Mouse (Mus musculus) neutrophil, adult 65 days (primary cell): ENCODE results near the gene AL732309.1. TPM values are rescaled to one million over a fixed set of nuclear protein-coding genes. Genes with fewer than 3 reads are reported as not detected.

Experiments
- total RNA-seq: library from RNA; stranded (reverse); gene quantifications from 2 replicates; pipeline ENCODE4 v1.2.4, GENCODE M21; 2023

Gene AL732309.1
- 3.1 and 5.6 TPM in 2 replicates for total RNA-seq

DNA sequence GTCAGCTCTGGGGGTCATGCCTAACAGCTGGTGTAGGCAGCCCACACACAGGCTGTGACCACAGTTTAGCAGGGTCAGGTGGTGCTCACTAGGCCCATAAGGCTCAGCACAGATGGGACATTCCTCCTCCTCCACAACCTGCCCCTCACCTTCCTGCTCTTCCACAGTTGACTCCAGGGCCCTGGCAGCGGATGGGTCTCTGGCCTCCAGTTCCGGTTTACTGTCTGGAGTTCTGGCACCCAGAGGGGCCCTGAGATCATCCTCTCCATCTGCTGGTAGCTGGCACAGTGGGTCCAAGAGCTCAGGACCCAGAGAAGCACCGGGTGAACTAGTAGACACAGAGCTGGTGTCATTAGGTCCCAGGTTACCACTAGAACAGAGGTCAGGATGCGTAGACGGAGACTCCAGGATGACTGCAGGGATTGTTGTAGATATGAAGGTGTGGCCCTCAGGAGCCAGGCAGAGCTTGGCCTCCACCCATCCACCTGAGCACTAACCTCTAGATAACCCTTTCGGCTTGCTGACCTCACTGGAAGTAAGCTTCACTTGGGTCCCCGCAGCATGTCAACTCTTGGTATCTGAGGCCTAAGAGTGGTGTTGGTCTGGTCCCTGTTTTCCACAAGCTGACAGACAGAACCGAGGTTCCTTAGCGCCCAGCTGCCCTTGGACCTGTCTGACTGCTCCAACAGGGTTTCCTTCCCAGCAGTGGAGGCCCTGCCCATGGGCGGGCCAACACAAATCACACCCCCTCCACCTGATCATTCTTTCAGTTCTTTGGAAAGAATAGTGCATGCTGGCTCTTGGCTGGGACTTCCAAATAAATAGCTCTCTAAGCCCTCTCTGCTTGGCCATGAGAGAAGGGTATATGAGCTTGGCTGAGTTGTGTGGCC lies at the start of gene AL732309.1:
Gene AL732309.1 (minus strand): TSS at position 681 of the 890 bp plus-strand sequence.

DNA sequence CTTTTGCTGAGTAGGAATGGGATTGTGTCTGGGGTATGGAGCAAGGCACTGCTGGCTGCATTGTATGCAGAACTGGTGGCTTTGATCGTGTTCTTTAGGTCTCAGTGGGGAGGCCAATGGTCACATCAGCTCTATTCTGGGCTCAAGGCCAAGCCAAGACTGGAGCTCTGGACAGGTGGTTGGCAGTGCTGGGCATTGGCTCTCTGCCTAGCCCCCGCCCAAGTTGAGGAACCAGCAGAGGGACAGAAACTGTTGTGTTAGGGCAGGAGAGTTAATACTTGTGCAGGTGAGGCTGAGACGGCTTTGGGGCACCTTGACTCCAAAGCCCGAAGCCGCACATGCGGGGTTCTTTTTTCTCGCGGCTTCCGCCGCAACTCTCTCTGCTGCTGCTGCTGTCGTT lies 43.0 kb upstream of the AL732309.1 start, which contains the start of gene Lrrc26:
Gene Lrrc26 (plus strand): TSS at position 265 of the 400 bp plus-strand sequence.

DNA sequence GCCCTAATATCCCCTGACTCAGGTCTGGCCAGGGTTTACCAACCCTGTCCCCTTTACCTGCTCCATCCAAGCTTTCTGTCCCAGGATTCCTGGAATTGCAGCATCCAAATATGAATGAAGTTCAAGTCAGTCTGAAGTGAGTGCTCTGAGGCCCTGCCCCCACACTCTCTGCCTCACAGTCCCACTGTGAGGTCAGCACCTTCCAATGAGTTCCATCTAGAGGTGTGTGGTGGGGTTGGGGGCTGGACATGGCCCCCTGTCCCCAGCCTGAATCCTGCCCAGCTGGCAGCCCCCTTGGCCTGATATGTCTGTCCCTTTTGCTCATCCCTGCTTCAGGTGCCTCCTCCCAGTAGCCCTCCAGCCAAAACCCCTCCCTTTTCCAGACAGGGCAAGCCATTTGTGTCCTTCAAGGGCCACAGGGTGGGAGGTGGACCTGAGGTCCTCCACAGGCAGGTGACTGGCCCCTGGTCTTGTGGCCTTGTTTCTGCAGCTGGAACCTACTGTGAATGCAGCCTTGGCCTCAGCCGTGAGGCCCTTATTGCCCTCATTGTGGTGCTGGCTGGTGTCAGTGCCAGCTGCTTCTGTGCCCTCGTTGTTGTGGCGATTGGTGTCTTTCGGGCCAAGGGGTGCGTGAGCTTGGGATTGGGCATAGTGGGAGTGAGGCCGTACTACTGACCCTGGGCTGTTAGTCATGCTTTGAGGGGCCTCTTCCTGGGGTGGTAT lies 41.4 kb upstream of the AL732309.1 start, which contains the start of gene Tmem210:
Gene Tmem210 (plus strand): TSS at position 219 of the 723 bp plus-strand sequence.

DNA sequence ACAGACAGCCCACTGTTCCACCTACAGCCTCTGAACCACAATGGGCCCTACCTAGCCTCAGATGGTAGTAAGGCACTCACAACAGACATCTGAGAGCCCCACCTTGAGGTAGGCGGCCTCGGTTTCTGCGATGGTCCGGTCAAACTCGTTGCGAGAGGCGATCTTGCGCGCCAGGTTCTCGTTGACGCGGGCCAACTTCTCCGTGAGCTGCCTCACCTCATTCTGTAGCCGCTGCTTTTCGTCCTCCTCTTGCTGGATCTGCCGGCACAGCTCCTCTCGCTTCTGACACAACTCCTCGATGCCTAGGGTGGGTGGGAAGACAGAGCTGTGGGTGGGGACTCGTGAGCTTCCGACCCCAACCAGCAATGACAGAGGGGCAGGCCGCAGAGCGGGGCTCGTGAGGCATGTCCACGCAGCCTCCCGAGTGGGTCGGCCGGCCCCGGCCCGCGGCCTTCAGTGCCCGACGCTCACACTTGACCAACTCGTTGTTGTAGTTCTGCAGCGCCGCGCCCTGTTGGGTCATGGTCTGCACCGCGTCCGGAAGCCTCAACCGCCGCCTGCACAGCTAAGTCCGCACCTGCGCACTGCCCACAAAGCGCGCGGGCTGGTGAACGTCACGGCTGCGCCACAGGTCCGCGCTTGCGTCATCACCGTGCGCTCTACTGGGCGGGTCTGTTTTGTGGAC lies 25.3 kb upstream of the AL732309.1 start, which contains the start of the genes Ssna1 and Anapc2:
Gene Ssna1 (minus strand): TSS at position 612 of the 685 bp plus-strand sequence.
Gene Anapc2 (plus strand): TSS at position 652 of the 685 bp plus-strand sequence.

DNA sequence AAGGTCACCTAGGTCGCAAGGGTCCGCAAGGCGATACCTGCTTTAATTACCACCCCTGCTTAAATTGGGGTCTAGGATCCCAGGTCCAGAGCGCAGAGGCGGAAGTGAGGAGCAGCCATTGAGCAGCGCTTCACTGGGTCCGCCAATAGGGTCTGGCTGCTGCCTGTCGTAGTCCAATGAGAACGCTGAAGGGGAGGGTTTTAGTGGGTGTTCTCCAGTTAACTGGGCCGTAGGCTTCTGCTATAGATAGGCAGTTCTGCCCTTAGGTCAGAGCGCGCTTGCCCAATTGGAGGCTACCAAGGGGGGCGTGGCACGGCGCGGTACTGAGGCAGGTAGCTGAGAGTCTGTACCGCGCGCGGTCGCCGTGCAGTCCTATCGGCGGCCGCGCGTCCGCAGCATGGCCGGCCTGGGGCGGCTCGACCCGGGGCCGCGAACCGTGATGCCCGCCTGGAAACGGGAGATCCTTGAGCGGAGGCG lies 15.7 kb upstream of the AL732309.1 start, which contains the start of gene Tprn:
Gene Tprn (plus strand): TSS at position 328 of the 477 bp plus-strand sequence.

DNA sequence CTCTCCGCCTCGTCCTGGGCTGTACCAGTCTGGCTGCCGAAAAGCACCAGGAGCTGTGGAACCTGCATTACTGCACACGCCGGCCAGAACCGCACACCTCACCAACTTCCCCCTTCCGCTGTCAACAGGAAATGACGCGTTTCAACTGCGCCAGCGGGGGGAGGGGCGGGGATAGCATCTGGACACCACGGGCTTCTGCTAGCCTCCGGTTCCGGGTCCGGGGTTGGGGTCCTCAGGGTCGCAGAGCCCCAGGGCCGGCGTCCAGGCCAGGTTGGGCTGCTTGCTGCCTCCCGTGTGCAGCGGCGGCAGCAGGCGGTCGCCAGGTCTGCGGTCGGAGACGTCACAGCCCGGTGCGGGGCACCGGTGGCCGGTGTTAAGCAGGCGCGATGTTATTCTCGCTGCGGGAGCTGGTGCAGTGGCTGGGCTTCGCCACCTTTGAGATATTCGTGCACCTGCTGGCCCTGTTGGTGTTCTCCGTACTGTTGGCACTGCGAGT lies 8.7 kb upstream of the AL732309.1 start, which contains the start of gene Tmem203:
Gene Tmem203 (plus strand): TSS at position 156 of the 496 bp plus-strand sequence.

DNA sequence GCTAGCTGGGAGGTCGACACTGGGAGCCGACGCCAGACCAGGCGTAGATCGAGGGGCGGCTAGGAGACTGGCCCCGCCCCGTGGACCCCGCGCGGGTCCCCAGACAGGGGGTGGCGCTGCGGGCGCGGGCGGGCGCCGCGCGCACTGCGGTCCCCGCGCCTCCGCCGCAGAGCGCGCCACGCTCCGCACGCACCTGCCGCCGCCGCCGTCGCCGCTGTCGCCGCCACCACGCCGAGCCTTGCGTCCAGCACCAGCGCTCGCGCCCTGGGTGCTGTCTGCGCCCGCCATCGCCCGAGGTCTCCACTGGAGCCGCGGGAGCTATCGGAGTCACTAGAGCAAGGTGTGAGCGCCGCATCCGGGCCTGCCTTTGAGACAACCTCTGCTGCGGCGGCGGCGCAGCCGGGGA lies 4.6 kb downstream of the AL732309.1 start, which contains the start of the genes Rnf208 and Cysrt1:
Gene Rnf208 (plus strand): TSS at position 155 of the 406 bp plus-strand sequence.
Gene Cysrt1 (minus strand): TSS at position 352 of the 406 bp plus-strand sequence.

DNA sequence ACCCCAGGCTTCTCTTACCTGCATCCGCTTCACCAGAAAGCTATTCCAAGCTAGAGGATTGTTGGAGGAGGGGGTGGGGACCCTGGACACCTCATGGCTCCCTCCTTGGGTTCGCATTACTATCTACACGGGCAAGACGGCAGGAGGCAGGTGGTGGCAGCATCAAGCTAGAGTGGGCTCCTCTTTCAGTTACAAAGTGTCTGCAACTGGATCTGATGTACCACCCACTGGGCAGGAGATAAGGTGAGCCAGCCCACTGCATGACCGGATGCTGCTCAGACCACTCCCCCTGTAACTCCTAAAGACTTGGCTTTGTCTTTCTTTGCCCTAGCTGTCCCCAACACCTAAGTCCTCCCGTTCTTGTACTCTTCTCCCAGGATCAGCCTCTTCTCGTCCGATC lies 10.0 kb downstream of the AL732309.1 start, which contains the start of gene Rnf224:
Gene Rnf224 (minus strand): TSS at position 174 of the 400 bp plus-strand sequence.

DNA sequence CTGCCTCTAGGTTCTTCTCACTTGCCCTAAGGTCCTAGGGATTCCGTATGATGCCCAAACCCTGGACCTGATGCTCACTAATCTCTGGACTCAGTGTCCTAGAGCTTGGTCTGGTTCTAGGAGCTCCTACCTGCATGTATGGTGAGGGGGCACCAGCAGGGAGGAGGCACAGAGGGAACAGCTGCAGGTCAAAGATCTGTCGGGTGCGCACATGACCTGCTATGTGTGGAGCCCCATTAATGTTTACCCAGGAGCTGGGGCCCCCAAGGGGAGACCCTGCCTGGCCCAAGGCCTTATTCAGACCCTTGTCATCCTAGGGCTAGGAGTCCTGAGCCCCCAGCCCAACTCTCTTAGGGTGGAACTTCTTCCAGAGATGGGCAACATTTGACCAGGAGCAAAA lies 12.6 kb downstream of the AL732309.1 start, which contains the start of gene Slc34a3:
Gene Slc34a3 (minus strand): TSS at position 315 of the 400 bp plus-strand sequence.

DNA sequence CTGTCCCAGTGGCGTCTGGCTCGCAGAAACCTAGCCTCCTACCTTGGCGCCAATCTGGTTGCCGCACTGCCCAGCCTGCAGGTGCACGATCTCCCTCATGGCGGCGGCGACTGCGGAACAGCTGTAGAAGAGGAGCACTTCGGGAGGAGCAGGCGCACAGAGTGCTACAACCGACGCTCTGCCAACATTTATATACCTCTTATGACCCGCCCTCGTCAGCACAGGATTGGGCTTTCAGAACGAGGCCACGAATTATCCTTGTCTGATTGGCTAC lies 22.2 kb downstream of the AL732309.1 start, which contains the start of gene Tubb4b:
Gene Tubb4b (minus strand): TSS at position 211 of the 274 bp plus-strand sequence.

DNA sequence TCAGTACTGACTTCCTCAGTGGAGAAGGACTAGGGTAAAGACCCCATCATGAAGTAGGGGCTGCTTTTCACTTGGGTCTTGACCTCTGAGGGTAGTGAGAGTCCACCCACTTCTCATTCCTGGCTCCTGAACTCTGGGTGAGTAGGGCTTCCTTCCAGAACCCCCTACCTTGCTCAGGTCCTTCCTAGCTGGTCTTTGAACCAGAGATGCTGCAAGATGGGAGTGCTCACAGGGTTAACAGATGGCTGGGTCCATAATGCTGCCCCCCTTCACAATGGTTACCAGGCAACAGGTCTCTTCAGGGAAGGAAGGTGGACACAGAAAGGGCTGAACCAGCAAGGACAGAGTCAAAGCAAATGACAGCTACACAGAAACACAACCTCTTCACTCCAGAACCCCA lies 28.2 kb downstream of the AL732309.1 start, which contains the start of gene Fam166a:
Gene Fam166a (plus strand): TSS at position 301 of the 400 bp plus-strand sequence.

DNA sequence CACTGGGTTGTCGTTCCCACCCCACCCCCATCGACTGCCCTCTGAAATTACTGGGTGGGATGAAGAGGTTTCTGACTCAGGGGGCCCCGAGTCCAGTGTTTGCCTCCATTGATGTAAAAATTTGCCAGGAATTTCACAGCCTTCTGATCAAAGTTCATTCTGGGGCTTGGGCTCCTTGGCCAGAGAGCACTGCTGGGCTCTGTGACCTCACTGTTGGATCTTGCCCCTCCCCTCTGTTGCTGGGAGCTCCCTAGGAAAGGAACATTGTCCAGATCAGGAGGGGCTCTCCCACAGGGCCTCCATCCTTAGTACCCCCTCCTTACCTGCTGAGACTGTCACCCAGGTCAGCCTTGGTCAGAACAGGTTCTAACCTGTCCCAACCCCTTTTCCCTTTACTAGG lies 32.2 kb downstream of the AL732309.1 start, which contains the start of gene Stpg3:
Gene Stpg3 (minus strand): TSS at position 194 of the 400 bp plus-strand sequence.

DNA sequence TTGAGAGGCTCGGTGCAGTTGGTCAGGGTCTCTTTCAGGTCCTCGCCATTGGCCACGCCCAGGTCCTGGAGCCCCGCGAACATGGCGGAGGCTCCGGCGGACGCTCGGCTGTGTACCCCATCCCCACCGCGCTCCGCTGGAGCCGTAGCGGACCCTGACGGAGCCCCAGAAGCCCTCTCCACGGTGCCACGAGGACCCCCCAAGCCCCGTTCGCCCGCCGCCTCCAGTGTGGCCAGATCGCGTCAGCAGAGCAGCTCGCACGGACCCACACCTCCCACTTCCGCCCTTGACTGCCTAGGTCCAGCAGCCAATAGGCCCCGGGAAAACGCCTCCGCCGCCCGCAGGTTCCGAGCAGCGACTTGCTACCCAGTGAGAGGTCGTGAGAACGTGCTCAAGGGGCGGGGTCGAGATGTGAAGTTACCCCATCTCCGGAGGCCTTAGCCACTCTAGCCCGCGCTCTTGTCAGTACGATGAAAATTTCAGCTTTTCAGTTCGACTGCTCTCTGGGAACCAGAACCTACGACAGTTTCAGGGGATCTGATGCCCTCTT lies 35.5 kb downstream of the AL732309.1 start, which contains the start of gene Nelfb:
Gene Nelfb (minus strand): TSS at position 369 of the 550 bp plus-strand sequence.

DNA sequence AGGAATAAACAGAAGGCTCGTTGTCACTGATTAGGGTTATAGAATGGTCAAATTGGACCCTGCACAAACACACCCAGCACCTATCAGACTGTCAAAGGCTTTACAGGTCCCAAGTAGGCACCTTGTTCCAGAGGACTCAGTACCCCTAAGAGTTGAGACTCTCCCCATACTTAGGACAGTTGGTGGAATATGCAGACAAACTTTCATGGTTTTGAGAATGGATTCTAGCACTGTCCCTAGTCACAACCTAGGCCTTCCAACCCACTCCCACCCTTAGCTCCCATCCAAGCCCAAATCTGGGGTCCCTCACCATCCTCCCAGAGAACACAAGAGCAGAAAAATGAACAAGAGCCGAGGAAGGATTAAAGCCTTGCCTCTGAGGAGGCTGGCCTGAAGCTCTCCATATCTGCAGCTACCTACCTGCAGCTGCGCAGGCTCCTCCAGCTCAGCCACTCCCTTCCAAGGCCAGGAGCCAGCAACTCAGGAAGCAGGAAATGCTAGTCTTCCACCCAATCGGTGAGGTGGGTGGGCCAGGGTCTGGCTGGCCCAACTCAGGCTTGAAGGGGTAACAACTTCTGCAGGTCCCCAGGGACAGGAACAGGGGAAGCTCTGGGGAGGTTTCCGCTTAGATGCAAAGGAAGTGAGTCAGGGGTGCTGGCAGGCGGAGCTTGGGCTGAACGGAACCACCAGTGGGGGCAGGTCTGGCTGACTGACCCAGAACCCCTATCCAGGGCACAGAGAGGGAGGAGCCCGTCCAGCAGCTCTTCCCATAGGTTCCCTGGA lies 50.3 kb downstream of the AL732309.1 start, which contains the start of gene Tor4a:
Gene Tor4a (minus strand): TSS at position 715 of the 783 bp plus-strand sequence.

Other genes starting within 250 kb of the AL732309.1 start
- 13.3 and 21.1 TPM in 2 replicates for gene Nsmf, start 192.5 kb downstream of the AL732309.1 start, total RNA-seq
- gene Entpd8, start 166.6 kb downstream of the AL732309.1 start, total RNA-seq: not detected in 2 replicates
- gene Noxa1, start 151.7 kb downstream of the AL732309.1 start, total RNA-seq: not detected in 2 replicates
- 0.47 and 0.79 TPM in 2 replicates for gene Nrarp, start 66.1 kb downstream of the AL732309.1 start, total RNA-seq
- 33.2 and 33.9 TPM in 2 replicates for gene Tor4a, start 50.0 kb downstream of the AL732309.1 start, total RNA-seq
- gene Nelfb, start 35.4 kb downstream of the AL732309.1 start, total RNA-seq: 40.8 and 59.3 TPM in 2 replicates
- gene Stpg3, start 32.2 kb downstream of the AL732309.1 start, total RNA-seq: not detected in 2 replicates
- gene Fam166a, start 28.1 kb downstream of the AL732309.1 start, total RNA-seq: not detected in 2 replicates
- 227 and 252 TPM in 2 replicates for gene Tubb4b, start 22.2 kb downstream of the AL732309.1 start, total RNA-seq
- gene Slc34a3, start 12.5 kb downstream of the AL732309.1 start, total RNA-seq: not detected in 2 replicates
- not detected in 2 replicates for gene Rnf224, start 10.1 kb downstream of the AL732309.1 start, total RNA-seq
- 0.57 TPM in 1 of 2 replicates, not detected in the other for gene Rnf208, start 4.6 kb downstream of the AL732309.1 start, total RNA-seq
- gene Cysrt1, start 4.4 kb downstream of the AL732309.1 start, total RNA-seq: not detected in 2 replicates
- 18.5 and 30.7 TPM in 2 replicates for gene Tmem203, start 8.6 kb upstream of the AL732309.1 start, total RNA-seq
- gene Tprn, start 15.8 kb upstream of the AL732309.1 start, total RNA-seq: 7.5 and 9.1 TPM in 2 replicates
- 52.4 and 52.7 TPM in 2 replicates for gene Ssna1, start 25.6 kb upstream of the AL732309.1 start, total RNA-seq
- gene Anapc2, start 25.6 kb upstream of the AL732309.1 start, total RNA-seq: 71.6 and 79.3 TPM in 2 replicates
- not detected in 2 replicates for gene Tmem210, start 41.3 kb upstream of the AL732309.1 start, total RNA-seq
- not detected in 2 replicates for gene Lrrc26, start 43.1 kb upstream of the AL732309.1 start, total RNA-seq
- gene Grin1, start 72.3 kb upstream of the AL732309.1 start, total RNA-seq: not detected in 2 replicates
- 30.4 and 42.8 TPM in 2 replicates for gene Man1b1, start 85.5 kb upstream of the AL732309.1 start, total RNA-seq
- gene Dpp7, start 109.5 kb upstream of the AL732309.1 start, total RNA-seq: 13.5 and 19.6 TPM in 2 replicates
- 24.2 and 29.5 TPM in 2 replicates for gene Uap1l1, start 118.8 kb upstream of the AL732309.1 start, total RNA-seq
- gene Sapcd2, start 125.5 kb upstream of the AL732309.1 start, total RNA-seq: 8.6 and 10.6 TPM in 2 replicates
- gene Entpd2, start 149.0 kb upstream of the AL732309.1 start, total RNA-seq: not detected in 2 replicates
- not detected in 2 replicates for gene Npdc1, start 152.5 kb upstream of the AL732309.1 start, total RNA-seq
- 10.7 and 13.7 TPM in 2 replicates for gene Fut7, start 176.4 kb upstream of the AL732309.1 start, total RNA-seq
- gene Abca2, start 181.8 kb upstream of the AL732309.1 start, total RNA-seq: 19.6 and 21.3 TPM in 2 replicates
- not detected in 2 replicates for gene Clic3, start 210.0 kb upstream of the AL732309.1 start, total RNA-seq
- 43.8 and 56.9 TPM in 2 replicates for gene Paxx, start 214.2 kb upstream of the AL732309.1 start, total RNA-seq
- gene Ptgds, start 223.2 kb upstream of the AL732309.1 start, total RNA-seq: not detected in 2 replicates
- not detected in 2 replicates for gene Lcn12, start 247.0 kb upstream of the AL732309.1 start, total RNA-seq